Mouse (Mus musculus) lung, adult 2 months (tissue): ENCODE results near the gene Slc52a3. TPM values are rescaled to one million over a fixed set of nuclear protein-coding genes. Genes with fewer than 3 reads are reported as not detected.

Source experiments
- DNase-seq: peaks from one replicate; pipeline ENCODE4 v3.0.0; 2022
- H3K4me1 ChIP-seq: fragments of 200-500 bp; 2 replicates; pipeline ENCODE4 v1.6.1; 2011; ENCODE audit warnings: low read length; ENCODE audit not compliant: control insufficient read depth, insufficient read depth
- H3K4me3 ChIP-seq: fragments of 200-500 bp; replicated peaks from 2 replicates; pipeline ENCODE3; 2011; ENCODE audit warnings: low read depth, mild to moderate bottlenecking, control low read depth, low read length; ENCODE audit errors: extremely low read depth
- CTCF ChIP-seq: fragments of 200-500 bp; IDR thresholded peaks from 2 replicates; pipeline ENCODE4 v1.5.1; 2011; ENCODE audit warnings: mild to moderate bottlenecking, low read length, control low read depth; ENCODE audit not compliant: insufficient read depth
- POLR2A ChIP-seq: fragments of 200-500 bp; IDR thresholded peaks from 2 replicates; pipeline ENCODE4 v1.6.1; 2011; ENCODE audit warnings: low read depth, mild to moderate bottlenecking, control low read depth, low read length, borderline replicate concordance; ENCODE audit errors: extremely low read depth
- WGBS: fragments of 180-500 bp; shearing (Covaris S2); methylation state at CpG from one replicate; pipeline ENCODE4 v1.1.7; 2018; 5-methylcytosine and 5-hydroxymethylcytosine counted together
- polyA plus RNA-seq: library from polyadenylated mRNA; depleted of rRNA; stranded (reverse); fragments of >200 nt; gene quantifications from 2 replicates; pipeline ENCODE4 v1.2.3, GENCODE M21; 2012; rRNA removed

The Slc52a3 gene
- polyA plus RNA-seq, 1 experiment = 34.5 TPM

DNA sequence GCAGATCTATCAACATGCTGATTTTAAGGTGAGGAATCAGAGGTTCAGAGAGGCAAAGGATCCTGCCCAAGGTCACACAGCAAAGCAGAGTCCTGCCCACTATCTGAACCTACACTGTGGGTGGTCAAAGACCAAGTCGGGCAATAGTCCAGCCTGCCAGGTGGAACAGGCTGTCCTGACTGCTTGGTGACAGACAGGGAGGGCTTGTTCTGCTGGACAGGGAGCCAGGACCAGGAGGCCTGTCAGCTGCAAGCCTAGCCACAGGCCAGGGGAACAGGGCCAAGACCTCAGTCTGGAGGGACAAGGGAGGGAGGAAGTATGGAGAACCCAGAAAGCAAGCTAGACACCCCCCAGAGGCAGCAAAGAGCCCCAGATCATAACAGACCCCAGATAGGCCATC lies 59.1 kb downstream of the Slc52a3 start:
- WGBS = 58% methylated on average over 1 of the region's 1 CpGs
- no peak for TF ChIP-seq POLR2A
- TF ChIP-seq CTCF = no peak
- Histone ChIP-seq H3K4me1 (no peaks in the 10 kb centered on the region), H3K4me3 (no peak overlapping the region)
- DNase-seq = no peak

DNA sequence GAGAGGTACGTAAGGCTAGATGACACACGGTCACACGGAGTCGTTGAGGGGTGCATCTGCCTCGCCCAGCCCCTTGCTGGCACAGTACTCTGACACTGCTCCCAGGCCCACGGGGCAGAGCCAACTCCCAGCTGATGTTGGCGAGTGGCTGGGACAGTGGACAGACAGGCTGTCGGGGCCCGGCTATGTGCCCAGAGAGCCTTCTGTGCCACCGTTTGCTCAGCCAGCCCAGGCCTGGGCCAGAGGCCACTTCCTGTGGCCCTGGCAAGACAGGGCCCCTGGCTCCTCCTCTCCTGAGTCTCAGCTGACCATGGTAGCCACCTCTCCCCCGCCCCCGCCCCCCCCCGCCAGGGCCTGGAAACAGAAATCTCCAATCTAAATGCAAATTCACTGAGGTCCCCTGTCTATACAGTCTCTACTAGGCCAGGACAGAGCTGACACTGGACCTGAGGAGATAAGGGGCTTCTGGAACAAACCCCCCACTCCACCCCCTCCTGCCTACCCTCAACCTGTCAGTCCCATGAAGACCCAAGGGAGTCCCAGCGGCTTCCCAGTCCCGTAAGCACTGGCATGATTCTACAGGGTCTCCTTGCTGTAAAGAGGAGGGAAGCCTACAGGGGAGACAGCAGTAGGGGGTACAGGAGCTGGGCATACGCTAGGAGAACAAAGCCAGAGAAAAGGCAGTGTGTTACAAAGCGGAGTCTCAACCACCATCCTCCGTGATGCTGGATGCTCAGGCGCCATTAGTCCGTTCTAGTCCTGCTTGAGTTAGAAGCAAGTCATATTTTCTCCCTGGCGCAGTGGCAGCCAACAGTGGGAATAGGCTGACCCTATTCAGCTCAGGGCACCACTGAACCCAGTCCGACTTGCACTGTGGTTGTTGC lies 60.3 kb downstream of the Slc52a3 start:
- 60% methylated on average over 22 of the region's 22 CpGs for WGBS
- Histone ChIP-seq H3K4me3 (no peak overlapping the region), H3K4me1 (no peaks in the 10 kb centered on the region)
- DNase-seq = no peak
- no peak for TF ChIP-seq POLR2A
- TF ChIP-seq CTCF = no peak

DNA sequence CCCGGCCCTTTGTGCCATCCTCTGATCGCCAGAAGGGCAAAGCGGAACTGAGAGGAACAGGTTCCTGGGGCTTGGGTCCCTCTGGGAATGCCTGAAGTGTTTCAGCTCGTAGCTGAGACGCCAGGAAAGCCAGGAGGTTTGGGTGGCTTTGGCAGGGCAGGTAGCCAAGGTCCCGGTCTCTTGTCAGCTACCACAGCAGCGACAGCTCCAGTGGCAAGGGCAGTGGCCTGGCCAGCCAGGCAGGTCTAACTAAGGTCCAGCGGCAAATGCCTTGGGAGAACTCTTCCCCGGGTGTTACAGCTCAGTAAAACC lies 60.9 kb downstream of the Slc52a3 start:
- 65% methylated on average over 9 of the region's 9 CpGs for WGBS
- TF ChIP-seq CTCF = no peak
- TF ChIP-seq POLR2A = no peak
- DNase-seq = no peak
- Histone ChIP-seq H3K4me1 (no peaks in the 10 kb centered on the region), H3K4me3 (no peak overlapping the region)

Other genes with a start within 250 kb of the Slc52a3 start
- 0.31 and 0.87 TPM in 2 replicates for gene Rspo4, start 153.6 kb upstream of the Slc52a3 start, polyA plus RNA-seq
- gene Angpt4, start 85.3 kb upstream of the Slc52a3 start, polyA plus RNA-seq = 2.2 and 4.1 TPM in 2 replicates
- gene Fam110a, start 16.3 kb upstream of the Slc52a3 start, polyA plus RNA-seq = 41.1 and 42.1 TPM in 2 replicates
- not detected in 2 replicates for gene Scrt2, start 85.0 kb downstream of the Slc52a3 start, polyA plus RNA-seq
- gene Srxn1, start 109.0 kb downstream of the Slc52a3 start, polyA plus RNA-seq = 47.3 and 54.8 TPM in 2 replicates
- 2.4 and 5.5 TPM in 2 replicates for gene Tcf15, start 147.1 kb downstream of the Slc52a3 start, polyA plus RNA-seq
- 16.5 and 27.3 TPM in 2 replicates for gene Csnk2a1, start 230.3 kb downstream of the Slc52a3 start, polyA plus RNA-seq